Mouse (Mus musculus) heart, adult 2 months (tissue): ENCODE data around the gene Gm13287. TPM values are rescaled to one million over a fixed set of nuclear protein-coding genes. Genes with fewer than 3 reads are reported as not detected.
"Not testable (repeated sequence)": the region's sequence is repeated elsewhere in the genome, so short reads cannot be mapped to it uniquely, and the experiment has no call there.

ENCODE experiments used
- DNase-seq, 2 experiments: peaks; one replicate each; pipeline ENCODE4 v3.0.0; 2021
- H3K27ac ChIP-seq: fragments of 200-600 bp; 2 replicates; pipeline ENCODE4 v1.8.1; 2022
- H3K27me3 ChIP-seq: fragments of 200-500 bp; 2 replicates; pipeline ENCODE4 v1.6.1; 2012; ENCODE audit warnings: mild to moderate bottlenecking, low read length, inconsistent platforms, mixed read lengths; ENCODE audit not compliant: control insufficient read depth, insufficient read depth
- H3K36me3 ChIP-seq: fragments of 200-500 bp; 2 replicates; pipeline ENCODE4 v1.6.1; 2012; ENCODE audit warnings: low read length, inconsistent platforms; ENCODE audit not compliant: control insufficient read depth, insufficient read depth
- H3K4me1 ChIP-seq: fragments of 200-500 bp; 2 replicates; pipeline ENCODE4 v1.6.1; 2011; ENCODE audit warnings: low read length; ENCODE audit not compliant: control insufficient read depth, insufficient read depth
- H3K4me3 ChIP-seq: fragments of 200-600 bp; 2 replicates; pipeline ENCODE4 v1.8.1; 2022
- H3K79me2 ChIP-seq: fragments of 200-500 bp; replicated peaks from 2 replicates; pipeline ENCODE4 v1.6.1; 2012; ENCODE audit warnings: mild to moderate bottlenecking, inconsistent platforms, low read length, moderate library complexity, mixed read lengths; ENCODE audit not compliant: control insufficient read depth, insufficient read depth
- H3K9ac ChIP-seq: fragments of 200-500 bp; 2 replicates; pipeline ENCODE4 v1.6.1; 2012; ENCODE audit warnings: low read depth, mild to moderate bottlenecking, control low read depth, inconsistent platforms, low read length, mixed read lengths
- CTCF ChIP-seq: fragments of 200-600 bp; IDR thresholded peaks from 2 replicates; pipeline ENCODE4 v1.8.1; 2022; ENCODE audit warnings: antibody characterized with exemption, mild to moderate bottlenecking, moderate library complexity
- EP300 ChIP-seq: fragments of 200-500 bp; IDR thresholded peaks from 2 replicates; pipeline ENCODE4 v1.6.1; 2011; ENCODE audit warnings: low read depth, low read length, control low read depth; ENCODE audit not compliant: insufficient read depth
- POLR2A ChIP-seq: fragments of 200-500 bp; IDR thresholded peaks from 2 replicates; pipeline ENCODE4 v1.6.1; 2011; ENCODE audit warnings: mild to moderate bottlenecking, low read depth, low read length, control low read depth; ENCODE audit not compliant: insufficient read depth
- WGBS: fragments of 180-500 bp; shearing (Covaris S2); methylation state at CpG from one replicate; pipeline ENCODE4 v1.1.7; 2018; 5-methylcytosine and 5-hydroxymethylcytosine counted together
- intact Hi-C: fragments of 180-260 bp; cut with DNase I; formaldehyde crosslinking; loops from one replicate; pipeline ENCODE4 v1.15.1; 2025
- polyA plus RNA-seq: library from polyadenylated mRNA; depleted of rRNA; stranded (reverse); fragments of >200 nt; gene quantifications from 2 replicates; pipeline ENCODE4 v1.2.3, GENCODE M21; 2012
- total RNA-seq, 2 experiments: library from RNA; stranded (reverse); gene quantifications; 2 replicates each; pipeline ENCODE4 v1.2.3; 2021

The Gm13287 gene
- total and polyA plus RNA-seq, 3 experiments: not detected

GRCm38 (mm10) chr4:88760431-88760830 is 42.6 kb upstream of the Gm13287 start:
- peak overlapping the region; percentile 40; the same call in 1 of the 2 replicates for H3K27ac ChIP-seq
- 1% methylated on average over 23 of the region's 28 CpGs for WGBS
- peak; percentile 84 to 89 for DNase-seq
- H3K36me3 ChIP-seq, H3K79me2 ChIP-seq, H3K27me3 ChIP-seq, H3K4me3 ChIP-seq, intact Hi-C loops, H3K4me1 ChIP-seq: not testable (repeated sequence)
- TF ChIP-seq POLR2A (peak; percentile 80), CTCF (peak; percentile 69)
- H3K9ac ChIP-seq: peak overlapping the region; percentile 43; the same call in 1 of the 2 replicates

- H3K4me1 ChIP-seq, H3K27me3 ChIP-seq, H3K4me3 ChIP-seq, H3K27ac ChIP-seq, H3K79me2 ChIP-seq, H3K9ac ChIP-seq, H3K36me3 ChIP-seq, intact Hi-C loops: not testable (repeated sequence)
- WGBS: 67% methylated on average over 6 of the region's 8 CpGs
- DNase-seq: peak; percentile 60 to 72
- peak; percentile 31; the same call in 1 of the 2 replicates for TF ChIP-seq CTCF
These were observed 41.3 kb upstream of the Gm13287 start for GRCm38 (mm10) chr4:88761776-88762175.

GRCm38 (mm10) chr4:88762341-88762740 is 40.7 kb upstream of the Gm13287 start:
- H3K9ac ChIP-seq, H3K36me3 ChIP-seq, H3K27ac ChIP-seq, intact Hi-C loops, H3K79me2 ChIP-seq, H3K4me1 ChIP-seq, H3K27me3 ChIP-seq, H3K4me3 ChIP-seq: not testable (repeated sequence)
- peak in 1 of 2 experiments; percentile 43 for DNase-seq
- 41% methylated on average over 9 of the region's 9 CpGs for WGBS

- H3K27ac ChIP-seq, H3K36me3 ChIP-seq, H3K9ac ChIP-seq, intact Hi-C loops, H3K4me3 ChIP-seq, H3K27me3 ChIP-seq, H3K4me1 ChIP-seq, H3K79me2 ChIP-seq: not testable (repeated sequence)
- 4% methylated on average over 40 of the region's 42 CpGs for WGBS
- TF ChIP-seq POLR2A: peak; percentile 71; the same call in 1 of the 2 replicates
- peak; percentile 71 for TF ChIP-seq CTCF
- 0 out of 2 replicates have a peak, but pooled peaks have one; percentile 30 for TF ChIP-seq EP300
- peak; percentile 72 to 81 for DNase-seq
These were observed 39.6 kb upstream of the Gm13287 start for GRCm38 (mm10) chr4:88763384-88764018.

GRCm38 (mm10) chr4:88773534-88773933 is 29.5 kb upstream of the Gm13287 start, which contains the start of gene Gm13290:
Gene Gm13290, plus strand, starts transcription at chr4:88773834.
- intact Hi-C loops, H3K27me3 ChIP-seq, H3K4me3 ChIP-seq, H3K36me3 ChIP-seq, H3K9ac ChIP-seq, H3K4me1 ChIP-seq, H3K27ac ChIP-seq, H3K79me2 ChIP-seq, DNase-seq: not testable (repeated sequence)
- no CpG with 5 or more reads among the region's 32 CpGs for WGBS

- H3K27ac ChIP-seq, H3K9ac ChIP-seq, H3K79me2 ChIP-seq, H3K4me1 ChIP-seq, H3K27me3 ChIP-seq, H3K36me3 ChIP-seq, H3K4me3 ChIP-seq, DNase-seq, intact Hi-C loops: not testable (repeated sequence)
- WGBS: no CpG with 5 or more reads among the region's 29 CpGs
These were observed 26.4 kb upstream of the Gm13287 start, which contains the start of gene Gm13289 for GRCm38 (mm10) chr4:88776622-88777021. Gene Gm13289, plus strand, starts transcription at chr4:88776922.

- no CpG with 5 or more reads among the region's 29 CpGs for WGBS
- DNase-seq, H3K27me3 ChIP-seq, H3K27ac ChIP-seq, H3K4me3 ChIP-seq, H3K9ac ChIP-seq, H3K36me3 ChIP-seq, intact Hi-C loops, H3K79me2 ChIP-seq, H3K4me1 ChIP-seq: not testable (repeated sequence)
These were observed 23.5 kb upstream of the Gm13287 start, which contains the start of gene Gm13272 for GRCm38 (mm10) chr4:88779550-88779949. Gene Gm13272, plus strand, starts transcription at chr4:88779850.

- peak in 1 of 2 experiments; percentile 13 for DNase-seq
- H3K4me3 ChIP-seq, H3K4me1 ChIP-seq, H3K27ac ChIP-seq, H3K36me3 ChIP-seq, H3K9ac ChIP-seq, H3K79me2 ChIP-seq, intact Hi-C loops, H3K27me3 ChIP-seq: not testable (repeated sequence)
- 51% methylated on average over 16 of the region's 18 CpGs for WGBS
These were observed 22.7 kb upstream of the Gm13287 start for GRCm38 (mm10) chr4:88780320-88780719.

GRCm38 (mm10) chr4:88781831-88782230 is 21.2 kb upstream of the Gm13287 start, which contains the start of gene Ifnz:
Gene Ifnz, plus strand, starts transcription at chr4:88782131.
- 16% methylated on average over 4 of the region's 7 CpGs for WGBS
- DNase-seq, intact Hi-C loops, H3K27me3 ChIP-seq, H3K36me3 ChIP-seq, H3K4me1 ChIP-seq, H3K27ac ChIP-seq, H3K4me3 ChIP-seq, H3K79me2 ChIP-seq: not testable (repeated sequence)
- H3K9ac ChIP-seq: peak within 1 kb of the TSS; percentile 60
